18 mouse cellular contexts compared by ENCODE assay signal in genomic region chr2:102873194-102873593, GRCm38 (mm10). TPM values are rescaled to one million over a fixed set of nuclear protein-coding genes. Genes with fewer than 3 reads are reported as not detected.
DNase-seq lines count a peak whose midpoint lies in the region; TF ChIP-seq lines count a peak whose summit lies in the region.
"Had no signal": no experiment of that assay in that cellular context is flagged by ENCODE, and none has a peak within 500 bp of the region (broad histone marks: within the 10 kb centered on the region; RNA-seq: fewer than 3 reads in every experiment).

No protein-coding gene starts in this region.

- DNase-seq in gastrocnemius, adult 2 months, result no peak
- DNase-seq in gastrocnemius, postnatal 14 days, result no peak
- peak; percentile 21 for DNase-seq in retina, postnatal 1 day
- DNase-seq in retina, embryonic 14.5 days (ENCODE audit: low spot score), result no peak
- no peak for DNase-seq in MN1 (ENCODE audit: low spot score)
- DNase-seq in kidney, adult 9 months, result no peak
- DNase-seq in left cerebral cortex, adult 2 months (ENCODE audit: extremely low spot score in 1 of 2, low spot score in 2 of 2), result no peak
- DNase-seq: adrenal gland, postnatal 14 days; cerebellum, adult 9-10 months; kidney, postnatal 25 days; liver, postnatal 0 days had no signal

- H3K27ac ChIP-seq in gastrocnemius, adult 2 months, result peak overlapping the region; percentile 69
- peak overlapping the region; percentile 71 for H3K27ac ChIP-seq in brown adipose tissue, adult 24 weeks (replicated peaks; ENCODE audit: low read depth, low read length)
- no peak overlapping the region for H3K27ac ChIP-seq in left cerebral cortex, adult 2 months
- H3K27ac ChIP-seq: forebrain, embryonic 13.5 days; hindbrain, postnatal 0 days; midbrain, embryonic 12.5 days; neural tube, embryonic 12.5 days had no signal

- TF ChIP-seq CTCF in gastrocnemius, adult 2 months (IDR thresholded peaks at IDR 0.05), result no peak
- no peak for TF ChIP-seq CTCF in left cerebral cortex, adult 2 months (IDR thresholded peaks at IDR 0.05)

- peaks cover 22% of the 10 kb centered on the region for H3K4me1 ChIP-seq in brown adipose tissue, adult 24 weeks (ENCODE audit: control insufficient read depth, insufficient read depth, insufficient read length, low read length)
- H3K4me1 ChIP-seq: midbrain, embryonic 12.5 days; neural tube, embryonic 12.5 days had no signal

- intact Hi-C loops in gastrocnemius, adult 2 months (cut with DNase I), result no loop called here
- intact Hi-C loops in gastrocnemius, postnatal 14 days (cut with DNase I; ENCODE audit: low total_unique reads), result no loop called here
- intact Hi-C loops in left cerebral cortex, adult 2 months (cut with DNase I), result no loop called here

- H3K4me3 ChIP-seq in gastrocnemius, adult 2 months, result no peak overlapping the region
- H3K4me3 ChIP-seq in brown adipose tissue, adult 24 weeks (ENCODE audit: insufficient read depth, low read depth, low read length), result no peak overlapping the region
- no peak overlapping the region for H3K4me3 ChIP-seq in left cerebral cortex, adult 2 months
- H3K4me3 ChIP-seq: erythroblast, embryonic 14.5 days; forebrain, embryonic 13.5 days; heart, embryonic 12.5 days; midbrain, embryonic 12.5 days; neural tube, embryonic 12.5 days had no signal

RNA-seq across cellular contexts. Expression of gene Cd44, which starts 28.3 kb away (rescaled TPM):
- 1 to 10 TPM; 4.1 to 6.1 TPM for total RNA-seq in gastrocnemius, adult 2 months (2021)
- total RNA-seq in gastrocnemius, postnatal 14 days (2021), result 10 to 100 TPM; 15.5 to 21.1 TPM
- 2.5 and 4.8 TPM in 2 replicates for polyA plus RNA-seq in brown adipose tissue, adult 24 weeks (2012; ENCODE audit: insufficient read depth, insufficient read length, missing spikeins)
- 1 to 10 TPM; 2.9 to 4.4 TPM for total RNA-seq in left cerebral cortex, adult 2 months (2021)
